Mouse (Mus musculus) adrenal gland, adult 2 months (tissue): ENCODE data around the gene Fbxw11. TPM values are rescaled to one million over a fixed set of nuclear protein-coding genes. Genes with fewer than 3 reads are reported as not detected.
"Not testable (repeated sequence)": the region's sequence is repeated elsewhere in the genome, so short reads cannot be mapped to it uniquely, and the experiment has no call there.

Experiments used
- DNase-seq: peaks from one replicate; pipeline ENCODE4 v3.0.0; 2021
- polyA plus RNA-seq: library from polyadenylated mRNA; depleted of rRNA; stranded (reverse); fragments of >200 nt; gene quantifications from 2 replicates; pipeline ENCODE4 v1.2.3, GENCODE M21; 2012
- total RNA-seq, 2 experiments: library from RNA; stranded (reverse); gene quantifications; 2 replicates each; pipeline ENCODE4 v1.2.3; 2021

Gene Fbxw11
- total and polyA plus RNA-seq, 3 experiments = 57.8 to 98.2 (median 85.2) TPM

DNA sequence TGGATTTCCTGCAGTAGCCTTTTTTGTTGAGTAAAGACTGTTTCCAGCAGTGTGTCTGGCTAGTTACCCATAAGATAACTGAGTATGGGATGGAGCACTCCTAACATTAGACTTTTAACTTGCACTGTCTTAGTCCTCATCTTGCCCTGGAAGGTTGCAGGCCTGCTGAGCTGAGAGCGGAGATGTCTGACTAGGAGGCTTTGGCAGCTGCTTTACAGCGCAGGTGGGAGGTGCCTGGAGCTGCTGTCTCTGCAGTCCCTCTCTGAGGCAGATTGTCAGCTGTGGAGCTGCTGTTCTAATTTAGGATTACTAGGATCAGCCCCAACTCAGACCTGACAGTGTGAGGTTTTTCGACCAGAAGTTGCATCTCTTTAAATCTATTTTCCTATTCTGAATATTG is 34.3 kb downstream of the Fbxw11 start:
- no peak for DNase-seq

DNA sequence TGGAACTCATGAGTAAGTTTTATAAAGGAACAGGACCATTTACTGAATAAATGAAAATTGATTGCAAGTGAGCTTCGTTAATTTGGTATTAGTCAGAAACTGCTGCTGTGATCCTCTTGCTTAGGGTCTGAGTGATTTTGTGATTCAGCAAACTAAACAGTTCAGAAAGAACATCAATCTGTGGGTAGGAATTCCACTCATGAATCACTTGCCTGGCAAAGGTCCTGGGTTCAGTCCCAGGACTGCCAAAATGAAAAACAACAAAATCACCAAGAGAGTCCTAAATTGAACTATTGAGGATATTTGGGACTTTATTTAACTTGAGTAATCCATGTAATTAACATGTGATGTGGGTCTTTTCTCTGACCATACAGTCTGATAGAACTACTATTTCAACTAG is 35.3 kb downstream of the Fbxw11 start:
- DNase-seq = peak; percentile 60

DNA sequence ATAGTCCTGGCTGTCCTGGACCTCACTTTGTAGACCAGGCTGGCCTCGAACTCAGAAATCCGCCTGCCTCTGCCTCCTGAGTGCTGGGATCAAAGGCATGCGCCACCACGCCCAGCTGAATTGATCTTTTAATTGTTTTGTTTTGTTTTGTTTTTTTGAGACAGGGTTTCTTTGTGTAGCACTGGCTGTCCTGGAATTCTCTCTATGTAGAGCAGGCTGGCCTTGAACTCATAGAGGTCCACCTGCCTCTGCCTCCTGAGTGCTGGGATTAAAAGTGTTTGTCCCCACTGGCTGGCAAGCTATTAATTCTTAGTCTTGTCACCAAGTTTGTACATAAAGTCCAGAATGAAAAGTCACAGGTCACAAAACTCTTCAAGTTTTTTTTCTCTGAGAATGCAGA is 36.6 kb downstream of the Fbxw11 start:
- DNase-seq = not testable (repeated sequence)

DNA sequence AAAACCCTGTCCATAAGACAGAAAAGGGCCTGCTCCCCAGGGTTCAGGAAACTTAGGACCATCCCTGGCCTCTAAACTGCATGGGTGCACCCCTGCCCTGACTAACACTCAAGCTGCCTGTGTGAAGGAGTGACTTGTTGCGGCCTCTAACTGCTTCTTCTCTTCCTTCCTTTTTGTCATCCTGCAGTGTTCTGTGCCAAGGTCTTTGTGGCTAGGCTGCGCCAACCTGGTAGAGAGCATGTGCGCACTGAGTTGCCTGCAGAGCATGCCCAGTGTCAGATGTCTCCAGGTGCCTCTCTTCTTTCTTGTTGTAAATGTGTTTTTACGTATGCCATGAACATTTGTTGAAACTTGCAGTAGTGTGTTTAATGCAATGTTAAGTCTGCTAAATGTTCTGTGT is 37.5 kb downstream of the Fbxw11 start:
- DNase-seq = peak; percentile 87

DNA sequence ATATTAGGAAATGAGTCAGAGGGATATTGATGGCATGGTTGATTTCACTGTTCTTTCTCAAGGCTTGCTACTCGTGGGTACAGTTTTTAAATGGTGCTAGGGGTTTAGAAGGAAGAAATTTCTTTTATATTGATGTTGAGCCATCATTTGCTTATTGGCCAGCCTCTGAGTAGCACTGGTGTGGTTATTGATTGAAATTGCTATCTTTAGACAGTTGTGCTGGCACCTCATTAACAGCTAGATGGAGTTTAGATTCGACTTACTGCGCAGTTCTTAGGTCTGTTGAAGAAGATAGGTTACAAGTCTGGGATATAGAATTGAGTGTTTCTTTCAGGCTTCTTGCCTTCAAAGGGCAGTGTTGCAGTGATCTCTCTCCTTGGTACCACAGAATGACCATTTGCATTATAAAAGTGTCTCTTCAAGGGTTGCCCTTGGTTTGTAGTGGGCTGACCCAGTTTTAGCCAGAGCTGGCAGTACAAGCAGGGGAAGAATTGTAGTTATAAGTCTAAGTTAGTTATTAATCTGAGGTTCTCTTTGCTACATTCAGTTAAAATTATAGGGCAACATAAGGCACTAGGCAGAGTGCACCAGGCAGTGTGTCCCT is 38.8 kb downstream of the Fbxw11 start:
- no peak for DNase-seq

DNA sequence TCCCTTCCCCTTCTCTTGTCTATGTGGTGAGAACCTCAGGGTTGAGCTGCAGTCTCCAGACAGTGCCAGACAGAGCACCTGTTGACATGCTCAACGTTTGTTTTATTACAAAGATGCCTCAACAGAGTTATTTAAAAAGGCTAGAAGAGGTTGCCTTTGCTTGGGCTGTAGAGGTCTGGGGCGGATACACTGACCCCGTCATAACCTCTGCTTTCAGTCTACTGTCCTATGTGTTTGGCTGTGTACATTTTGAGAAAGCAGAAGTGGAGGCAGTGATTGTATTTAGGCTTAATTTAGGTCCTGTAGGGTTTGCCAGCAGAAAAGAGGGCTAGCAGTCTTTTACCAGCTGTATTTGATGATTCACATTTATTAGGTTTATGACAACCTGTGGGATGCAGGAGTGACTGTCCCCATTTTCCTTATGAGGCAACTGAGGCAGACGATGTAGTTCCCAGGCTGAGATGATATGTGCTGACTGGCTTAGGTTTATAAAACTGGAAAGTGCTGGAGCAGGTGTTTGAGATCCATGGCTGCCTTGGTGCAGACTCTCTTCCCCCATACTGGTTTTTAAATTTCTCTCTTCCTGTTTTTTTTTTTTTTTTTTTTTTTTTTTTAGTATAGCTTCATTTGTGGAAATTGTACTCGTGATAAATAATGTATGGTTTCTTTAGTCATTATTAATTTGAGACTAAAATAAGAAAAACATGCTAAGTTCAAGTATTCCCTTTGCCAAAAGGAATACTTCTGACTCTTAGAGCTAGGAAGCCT is 40.0 kb downstream of the Fbxw11 start:
- DNase-seq = no peak

DNA sequence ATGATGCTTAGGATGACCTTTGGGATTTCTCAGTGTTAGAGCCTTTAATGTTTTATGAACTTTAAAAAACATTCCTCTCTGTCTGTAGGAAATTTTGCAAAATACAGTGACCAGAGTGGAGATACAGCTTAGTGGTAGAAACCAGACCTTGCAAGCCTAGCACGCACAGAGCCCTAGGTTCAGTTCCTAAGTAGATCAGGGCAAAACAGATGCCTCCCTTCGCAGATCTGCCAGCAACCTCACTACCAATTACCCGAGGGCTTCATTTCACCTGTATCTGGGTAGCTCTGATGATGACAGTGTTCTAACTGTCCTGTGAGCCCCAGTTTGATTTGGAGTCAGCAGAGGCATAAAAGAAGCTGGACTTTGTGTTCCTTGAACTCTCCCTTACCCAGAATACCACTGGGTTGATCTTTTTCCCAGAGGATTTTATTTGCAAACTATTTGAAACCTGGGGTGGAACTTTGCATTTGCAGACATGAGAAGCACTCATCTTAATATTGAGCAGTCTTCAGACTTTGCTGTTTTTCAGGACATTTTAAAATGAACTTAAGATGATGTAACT is 42.2 kb downstream of the Fbxw11 start:
- no peak for DNase-seq

DNA sequence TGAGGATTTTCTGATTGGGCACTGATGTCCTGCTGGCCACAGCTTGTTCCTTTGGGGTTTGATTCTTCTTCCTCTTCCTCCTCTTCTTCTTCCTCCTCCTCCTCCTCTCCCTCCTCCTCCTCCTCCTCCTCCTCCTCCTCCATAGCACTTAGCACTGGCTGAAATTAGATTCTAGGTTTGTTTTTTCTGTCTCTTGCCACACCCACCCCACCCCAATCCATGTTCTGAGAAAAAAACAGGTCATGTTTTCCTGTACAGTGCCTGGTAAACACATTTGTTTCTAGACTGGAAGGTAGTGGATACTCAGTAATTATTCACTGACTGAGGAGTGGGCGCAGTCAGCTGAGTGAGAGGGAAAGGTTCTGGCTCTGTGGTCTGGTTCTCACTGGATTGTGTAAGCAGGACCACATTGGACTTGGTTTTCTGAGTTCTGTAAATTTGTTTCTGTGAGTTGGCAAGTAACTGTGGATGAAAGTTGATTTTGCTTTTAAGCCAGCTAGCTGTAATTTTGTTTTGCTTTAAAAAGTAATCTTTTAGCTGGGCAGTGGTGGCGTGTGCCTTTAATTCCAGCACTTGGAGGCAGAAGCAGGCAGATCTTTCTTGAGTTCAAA is 45.8 kb downstream of the Fbxw11 start:
- no peak for DNase-seq

DNA sequence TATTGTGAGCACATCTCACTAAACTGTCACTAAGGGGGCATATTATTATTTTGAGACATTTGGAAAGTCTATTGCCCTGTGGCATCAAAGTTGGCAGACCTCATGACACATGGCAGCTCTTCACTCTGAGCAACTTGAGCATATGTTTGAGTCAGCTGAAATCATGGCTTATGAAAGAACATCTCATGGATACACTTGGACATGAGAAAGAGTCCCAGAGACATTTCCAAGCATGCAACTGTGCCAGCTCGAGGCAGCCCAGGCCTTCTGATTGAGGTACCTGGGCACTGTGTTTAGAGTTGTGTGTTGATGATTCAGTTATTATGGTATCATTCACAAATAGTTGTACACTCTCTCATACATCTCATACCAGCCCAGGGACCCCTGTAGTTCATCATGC is 47.0 kb downstream of the Fbxw11 start:
- DNase-seq = no peak

DNA sequence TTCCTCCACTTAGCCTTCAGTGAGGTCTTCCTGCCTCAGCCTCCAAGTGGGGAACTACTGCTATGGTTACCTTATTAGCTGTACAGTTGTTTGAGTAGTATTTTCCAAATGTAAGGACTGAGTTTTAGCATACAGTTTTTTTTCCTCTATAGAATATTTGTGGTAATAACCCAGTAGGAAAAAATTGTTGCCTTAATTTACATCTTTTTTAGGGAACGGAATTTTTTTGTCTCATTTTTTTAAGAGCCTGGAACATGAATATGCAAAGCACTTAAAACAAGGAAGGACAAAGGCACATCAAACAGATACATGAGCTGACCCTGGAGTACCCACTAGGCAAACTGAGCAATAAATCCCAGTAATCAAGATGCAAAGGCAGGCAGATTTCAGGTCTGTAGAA is 50.3 kb downstream of the Fbxw11 start:
- DNase-seq = no peak

DNA sequence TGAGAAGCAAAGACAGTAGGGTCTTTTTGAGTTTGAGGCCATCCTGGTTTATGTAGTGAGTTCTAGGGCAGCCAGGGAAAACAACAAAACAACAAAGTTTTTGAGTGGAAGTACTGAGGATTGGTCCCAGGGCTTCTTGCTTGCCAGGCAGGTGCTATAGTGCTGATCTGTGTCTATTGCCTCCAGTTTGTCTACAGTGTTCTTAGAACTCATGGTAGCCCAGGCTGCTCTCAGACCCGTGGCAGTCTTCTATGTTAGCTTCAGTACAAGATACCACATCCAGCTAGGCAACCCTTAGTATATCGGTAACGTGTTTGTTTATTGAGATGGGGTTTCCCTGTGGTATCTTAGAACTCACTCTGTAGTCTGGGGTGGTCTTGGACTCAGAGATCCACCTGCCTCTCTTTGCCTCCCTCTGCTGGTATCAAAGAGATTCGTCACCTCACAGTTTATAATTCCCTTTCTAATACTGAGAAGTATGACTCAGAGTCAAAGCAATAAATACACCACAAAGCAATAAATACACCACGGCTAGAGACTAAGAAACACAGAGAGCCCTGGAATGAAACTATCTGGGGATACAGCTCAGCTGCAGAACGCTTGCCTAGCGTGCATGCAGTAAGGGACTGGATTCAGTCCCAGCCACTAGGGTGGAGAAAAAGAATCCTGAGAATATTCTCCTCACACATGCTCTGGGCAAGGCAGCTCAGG is 51.1 kb downstream of the Fbxw11 start:
- no peak for DNase-seq

DNA sequence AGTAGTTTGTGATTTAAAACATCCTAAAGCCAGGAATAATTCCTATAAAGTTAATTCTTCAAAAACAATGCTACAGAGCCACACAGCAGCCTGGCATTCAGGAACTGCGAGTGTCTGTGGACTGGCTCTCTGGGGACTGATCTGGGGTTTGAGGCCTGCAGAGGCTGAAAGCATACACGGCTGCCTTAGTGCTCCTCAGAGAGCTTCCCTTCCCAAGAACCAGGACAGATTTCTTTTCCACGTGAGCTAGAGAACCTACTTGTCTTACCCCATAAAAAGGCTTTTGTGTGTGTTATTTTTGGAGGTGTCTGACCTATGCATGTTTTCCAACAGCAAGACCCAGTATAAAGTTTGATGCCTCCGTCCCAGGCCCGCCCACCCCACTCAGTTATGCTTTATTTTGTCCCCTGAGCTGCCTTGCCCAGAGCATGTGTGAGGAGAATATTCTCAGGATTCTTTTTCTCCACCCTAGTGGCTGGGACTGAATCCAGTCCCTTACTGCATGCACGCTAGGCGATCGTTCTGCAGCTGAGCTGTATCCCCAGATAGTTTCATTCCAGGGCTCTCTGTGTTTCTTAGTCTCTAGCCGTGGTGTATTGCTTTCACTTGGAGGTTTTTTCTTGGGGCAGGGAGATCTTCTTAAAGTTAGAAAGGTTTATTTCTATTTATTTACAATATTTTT is 51.9 kb downstream of the Fbxw11 start:
- DNase-seq = not testable (repeated sequence)

DNA sequence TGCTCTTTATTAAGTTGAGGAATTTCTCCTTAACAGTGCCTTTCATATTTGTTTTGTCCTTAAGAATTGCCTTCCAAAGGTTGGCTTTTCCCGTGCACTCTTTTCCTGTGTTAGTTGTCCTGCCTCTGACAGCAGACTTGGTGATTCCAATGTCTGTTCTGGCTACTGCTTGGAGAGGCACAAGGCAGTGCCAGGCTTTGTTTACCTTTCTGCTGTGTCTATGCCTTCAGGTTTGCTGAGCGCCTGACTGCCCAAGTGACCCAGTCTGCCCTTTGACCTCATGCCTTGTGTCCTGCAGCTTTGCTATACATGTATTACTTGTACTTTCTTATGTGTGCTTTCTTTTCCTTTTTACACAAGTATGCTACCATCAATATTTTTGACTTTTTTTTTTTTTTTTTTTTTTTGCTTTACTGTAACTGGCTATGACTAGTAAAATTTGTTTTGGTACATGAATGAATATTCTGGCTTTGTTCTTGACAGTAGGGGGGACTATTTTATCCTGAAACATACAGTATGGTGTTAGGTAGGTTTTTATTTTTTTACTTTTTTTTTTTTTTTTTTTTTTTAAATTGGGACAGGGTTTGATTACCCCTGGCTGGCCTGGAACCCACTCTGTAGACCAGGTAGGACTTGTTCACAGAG is 54.0 kb downstream of the Fbxw11 start:
- no peak for DNase-seq

DNA sequence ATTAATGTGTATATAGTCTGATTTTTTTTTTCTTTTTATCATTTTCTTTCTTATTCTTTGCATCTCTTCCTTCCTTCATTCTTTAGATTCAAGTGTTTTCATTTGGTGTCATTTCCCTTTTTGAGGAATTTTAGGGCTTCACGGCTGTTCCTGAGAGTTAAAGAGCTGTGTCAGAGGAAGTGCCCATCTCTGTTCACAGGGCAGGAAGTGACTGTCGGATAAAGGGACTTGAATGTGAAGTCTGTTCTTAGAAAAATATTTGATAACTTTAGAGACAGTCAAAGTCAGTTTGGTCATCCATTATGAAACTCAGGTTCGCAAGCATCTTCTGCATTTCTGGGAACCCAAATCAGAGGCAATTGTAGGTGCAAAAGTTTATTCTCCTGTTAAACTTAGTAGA is 55.2 kb downstream of the Fbxw11 start:
- DNase-seq = no peak

DNA sequence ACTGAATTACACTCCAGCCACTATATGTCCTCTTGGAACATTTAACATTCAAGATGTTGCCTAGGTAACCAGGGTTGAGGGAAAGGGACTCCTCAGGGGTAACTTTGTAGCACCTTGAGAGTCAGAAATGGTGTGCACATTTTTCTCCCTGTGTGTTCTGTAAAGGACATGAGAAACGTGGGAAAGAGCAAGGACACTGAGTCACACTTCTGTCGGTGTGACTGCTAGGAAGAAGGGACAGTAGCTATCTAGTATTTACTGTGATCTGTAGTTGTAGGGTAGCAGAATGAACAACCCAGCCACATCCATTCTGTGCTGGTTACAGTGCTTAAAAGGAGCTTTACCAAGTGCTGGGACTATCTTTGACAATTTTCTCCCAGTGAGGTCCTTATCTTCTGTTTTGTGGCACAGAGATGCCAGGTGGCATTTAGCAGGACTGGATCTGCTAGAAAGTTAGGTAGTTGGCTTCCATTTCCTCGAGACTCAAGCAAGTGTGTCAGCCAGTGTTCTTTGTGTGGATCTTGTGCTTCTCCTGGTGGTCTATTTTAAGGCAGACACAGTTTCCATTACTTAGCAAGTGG is 57.5 kb downstream of the Fbxw11 start:
- DNase-seq = peak; percentile 61

DNA sequence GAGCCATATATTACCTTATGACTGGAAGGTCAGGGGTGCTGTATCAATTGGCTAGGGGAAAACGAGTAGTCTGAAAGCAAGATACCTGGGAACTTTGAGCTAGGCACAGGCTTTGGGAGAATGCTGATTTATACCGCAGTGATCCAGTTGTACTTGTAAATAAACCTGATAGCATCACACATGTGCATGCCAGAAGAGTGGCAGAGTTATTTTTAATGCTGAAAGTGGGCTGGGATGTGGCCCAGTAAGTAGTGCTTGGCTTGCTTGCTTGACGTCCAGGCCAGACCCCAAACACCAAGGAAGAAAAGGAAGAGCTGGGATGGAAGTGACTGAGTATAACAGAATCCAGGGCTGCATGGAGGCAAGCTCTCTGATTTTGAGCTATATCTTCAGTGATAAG is 59.0 kb downstream of the Fbxw11 start:
- no peak for DNase-seq

DNA sequence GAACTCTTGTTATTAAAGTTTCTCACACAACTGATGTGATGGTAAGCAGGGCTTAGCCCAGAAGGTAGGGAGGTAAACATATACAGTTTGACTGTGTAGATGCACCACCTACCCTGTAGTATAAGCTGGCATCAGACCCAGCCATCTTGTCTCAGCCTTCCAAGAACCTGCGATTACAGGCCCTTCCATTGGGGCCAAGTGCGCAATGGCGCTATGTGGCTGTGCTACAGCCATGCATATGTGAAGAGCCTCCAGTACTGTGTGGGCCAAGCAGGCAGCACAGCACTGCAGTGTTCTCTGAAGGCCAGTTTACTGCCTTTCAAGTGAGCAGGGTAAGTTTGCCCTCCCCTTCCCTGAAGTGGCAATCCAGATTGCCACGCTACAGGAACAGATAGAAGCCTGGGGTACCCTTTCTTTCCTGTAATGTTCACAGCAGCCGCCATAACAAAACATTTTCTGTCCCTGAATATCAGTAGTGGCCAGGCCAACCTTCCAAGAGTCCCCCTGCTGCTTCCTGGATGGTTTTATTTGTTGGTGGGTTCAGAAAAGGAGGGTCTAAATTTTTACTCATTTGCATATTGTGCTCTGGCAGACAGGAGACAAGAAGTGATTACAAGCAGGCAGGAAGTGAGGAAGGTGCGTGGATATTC is 61.8 kb downstream of the Fbxw11 start:
- DNase-seq = no peak

DNA sequence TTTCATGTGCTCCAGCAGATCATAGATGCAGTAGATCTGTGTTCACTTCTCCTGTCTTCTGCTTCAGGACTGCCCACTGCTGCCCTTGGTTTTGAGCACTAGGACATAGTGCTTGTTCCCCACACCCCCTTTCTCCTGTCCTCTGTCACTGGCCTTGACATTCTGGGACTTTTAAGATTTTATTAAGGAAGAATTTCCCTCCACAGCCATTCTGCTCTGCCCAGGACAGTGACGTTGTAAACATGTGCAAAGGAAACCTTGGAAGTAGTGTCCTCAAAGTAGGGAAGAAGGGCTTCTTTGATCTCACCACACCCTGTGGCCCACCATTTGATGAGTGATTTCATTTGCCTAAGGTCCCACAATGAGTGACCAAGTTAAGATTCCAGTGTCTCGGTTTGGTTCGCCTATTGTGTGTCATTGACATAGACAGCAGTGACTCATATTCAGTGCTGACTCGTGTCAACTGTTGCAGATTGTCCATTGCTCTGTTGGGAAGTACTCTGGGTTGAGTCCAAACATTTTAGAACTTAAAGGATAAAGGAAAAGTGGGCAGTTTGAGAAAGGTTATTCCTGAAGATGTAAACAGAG is 64.0 kb downstream of the Fbxw11 start:
- peak; percentile 59 for DNase-seq

DNA sequence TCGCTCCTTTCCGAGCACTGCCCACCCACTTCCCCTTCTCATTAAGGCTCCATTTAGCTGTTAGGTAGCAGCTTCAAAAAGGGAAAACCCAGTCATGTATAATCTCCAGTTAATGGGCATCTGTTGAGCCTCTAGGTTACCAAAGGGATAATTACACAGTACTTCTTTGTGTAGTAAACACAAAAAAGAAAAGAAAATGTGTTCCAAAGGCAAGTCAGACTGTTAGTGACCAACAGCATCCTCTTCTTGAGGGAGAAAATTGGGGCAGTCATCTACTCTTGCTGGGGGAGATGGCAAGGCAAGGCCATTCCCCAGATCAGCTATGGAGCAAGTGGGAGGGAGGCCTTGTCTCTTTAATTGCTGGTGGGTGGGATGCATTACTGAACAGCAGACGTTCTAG is 65.0 kb downstream of the Fbxw11 start:
- DNase-seq = no peak
